Mouse (Mus musculus) central nervous system, embryonic 18 days (tissue): Measurements from ENCODE around the gene Gm26566. TPM values are rescaled to one million over a fixed set of nuclear protein-coding genes. Genes with fewer than 3 reads are reported as not detected.

Source experiments
- polyA plus RNA-seq: library from polyadenylated mRNA; depleted of rRNA; stranded (reverse); fragments of >200 nt; gene quantifications from 2 replicates; pipeline ENCODE4 v1.2.3, GENCODE M21; 2012; rRNA removed

Gene Gm26566
- polyA plus RNA-seq: 1.9 and 2.1 TPM in 2 replicates

DNA sequence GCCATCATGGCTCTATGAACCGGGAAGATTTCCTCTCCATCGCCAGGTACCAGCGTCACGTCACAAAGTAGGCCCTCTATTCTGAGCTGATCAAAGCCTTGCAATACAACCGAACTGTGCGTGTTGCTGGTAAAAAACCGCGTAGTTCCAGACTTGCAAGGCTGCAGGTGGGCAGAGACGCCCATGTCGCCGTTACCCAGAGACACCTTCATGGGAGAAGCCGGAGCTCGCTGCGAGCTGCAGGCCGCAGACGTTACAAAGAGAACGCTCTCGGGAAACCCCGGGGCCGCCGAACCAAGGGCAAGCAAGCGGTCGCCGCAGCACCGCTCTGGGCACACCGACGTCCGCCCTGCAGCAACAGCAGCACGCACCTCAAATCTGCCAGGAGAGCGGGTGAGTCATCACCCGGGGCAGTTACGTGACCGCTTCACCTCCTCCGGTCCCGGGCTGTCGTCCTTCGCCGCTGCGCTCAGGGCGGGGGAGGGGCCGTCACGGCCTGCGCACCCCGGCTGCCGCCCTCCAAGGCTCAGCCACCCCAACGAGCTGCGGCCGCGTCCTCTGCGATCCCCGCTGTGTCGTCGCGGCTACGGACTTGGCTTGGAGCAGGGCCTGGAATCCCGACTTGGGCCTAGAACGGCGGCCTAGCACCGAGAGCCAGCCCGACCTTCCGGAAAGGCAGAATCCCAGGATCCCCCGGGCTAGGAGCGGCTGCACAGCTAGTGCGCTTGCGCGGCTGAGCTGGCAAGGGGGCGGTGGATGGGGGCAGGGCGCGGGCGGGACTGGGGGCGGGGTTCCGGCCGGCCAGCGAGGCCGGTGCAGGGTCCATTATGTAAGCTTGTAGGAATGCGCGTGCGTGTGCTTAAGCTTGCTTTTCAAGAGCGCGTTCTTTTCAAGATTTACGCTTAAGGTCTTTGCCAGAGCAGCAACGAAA, at the start of gene Gm26566, which contains the start of gene Klhl9:
Gene Gm26566, plus strand, starts transcription at position 15 of the 931 bp plus-strand sequence.
Gene Klhl9, minus strand, starts transcription at position 675 of the 931 bp plus-strand sequence.

DNA sequence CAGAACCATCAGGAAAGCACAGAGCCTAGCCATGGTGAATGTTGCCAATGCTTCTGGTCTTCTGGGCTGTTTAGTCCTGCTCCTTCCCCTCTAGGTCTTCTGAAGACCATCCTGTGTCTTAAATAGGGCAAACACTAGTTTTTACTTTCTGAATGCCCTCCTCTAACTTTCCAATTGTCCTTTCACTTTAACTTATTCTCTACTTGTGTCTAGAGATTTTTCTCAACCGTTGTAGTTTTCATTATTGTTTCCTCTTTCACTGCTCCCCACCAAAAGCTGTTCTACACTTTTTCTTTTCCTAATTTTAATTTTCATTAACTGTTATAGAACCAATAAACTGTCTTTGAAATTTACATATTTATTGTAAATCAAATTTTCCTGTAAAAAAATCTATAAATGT, 44.8 kb upstream of the Gm26566 start, which contains the start of gene Ifna16:
Gene Ifna16, minus strand, starts transcription at position 101 of the 400 bp plus-strand sequence.

DNA sequence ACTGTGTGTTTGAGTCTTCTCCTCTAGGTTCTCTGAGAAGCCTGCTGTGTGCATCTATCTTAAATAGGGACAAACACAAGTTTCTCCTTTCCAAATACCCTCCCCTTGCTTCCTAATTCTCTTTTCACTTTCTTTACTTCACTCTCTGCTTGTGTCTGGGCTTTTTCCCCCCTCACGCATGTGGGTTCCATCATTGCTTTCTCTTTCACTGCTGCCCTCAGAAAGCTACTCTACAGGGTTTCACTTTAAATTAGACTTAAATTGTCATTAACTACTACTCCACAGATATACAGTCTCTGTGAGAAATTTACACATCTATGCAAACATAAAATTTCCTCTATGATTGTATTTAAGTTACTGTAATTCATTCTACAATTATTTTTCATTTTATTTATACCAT, 37.8 kb upstream of the Gm26566 start, which contains the start of gene Ifna2:
Gene Ifna2, minus strand, starts transcription at position 101 of the 400 bp plus-strand sequence.

DNA sequence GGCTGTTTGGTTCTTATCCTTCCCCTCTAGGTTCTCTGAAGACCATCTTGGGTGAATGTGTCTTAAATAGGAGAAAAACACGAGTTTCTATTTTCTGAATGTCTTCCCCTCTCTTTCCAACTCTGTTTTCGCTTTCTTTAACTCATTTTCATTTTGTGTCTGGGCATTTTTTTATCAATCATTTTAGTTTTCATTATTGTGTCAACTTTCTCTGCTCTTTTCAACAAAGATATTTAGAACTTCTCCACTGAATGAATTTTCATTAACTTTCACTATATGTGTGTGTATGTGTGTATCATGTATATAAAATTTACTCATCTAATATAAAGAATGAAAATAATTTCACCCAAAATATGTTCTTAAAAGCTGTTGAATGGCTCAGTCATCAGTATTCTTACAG, 30.3 kb upstream of the Gm26566 start, which contains the start of gene Ifnab:
Gene Ifnab, minus strand, starts transcription at position 101 of the 400 bp plus-strand sequence.

DNA sequence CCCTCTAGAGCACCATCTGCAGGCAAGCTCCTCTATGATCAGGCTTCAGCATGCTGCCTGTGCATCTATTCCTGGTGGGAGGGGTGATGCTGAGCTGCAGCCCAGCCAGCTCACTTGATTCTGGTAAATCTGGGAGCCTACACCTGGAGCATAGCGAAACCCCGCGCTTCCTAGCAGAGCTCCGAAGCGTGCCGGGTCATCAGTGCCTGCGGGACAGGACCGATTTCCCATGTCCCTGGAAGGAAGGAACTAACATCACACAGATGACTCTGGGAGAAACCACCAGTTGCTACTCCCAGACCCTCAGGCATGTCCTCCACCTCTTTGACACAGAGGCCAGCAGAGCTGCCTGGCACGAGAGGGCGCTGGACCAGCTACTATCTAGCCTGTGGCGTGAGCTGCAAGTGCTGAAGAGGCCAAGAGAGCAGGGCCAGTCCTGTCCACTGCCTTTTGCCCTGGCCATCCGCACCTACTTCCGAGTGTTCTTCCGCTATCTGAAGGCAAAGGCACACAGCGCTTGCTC, 33.3 kb downstream of the Gm26566 start, which contains the start of gene Gm13271:
Gene Gm13271, plus strand, starts transcription at position 51 of the 523 bp plus-strand sequence.

DNA sequence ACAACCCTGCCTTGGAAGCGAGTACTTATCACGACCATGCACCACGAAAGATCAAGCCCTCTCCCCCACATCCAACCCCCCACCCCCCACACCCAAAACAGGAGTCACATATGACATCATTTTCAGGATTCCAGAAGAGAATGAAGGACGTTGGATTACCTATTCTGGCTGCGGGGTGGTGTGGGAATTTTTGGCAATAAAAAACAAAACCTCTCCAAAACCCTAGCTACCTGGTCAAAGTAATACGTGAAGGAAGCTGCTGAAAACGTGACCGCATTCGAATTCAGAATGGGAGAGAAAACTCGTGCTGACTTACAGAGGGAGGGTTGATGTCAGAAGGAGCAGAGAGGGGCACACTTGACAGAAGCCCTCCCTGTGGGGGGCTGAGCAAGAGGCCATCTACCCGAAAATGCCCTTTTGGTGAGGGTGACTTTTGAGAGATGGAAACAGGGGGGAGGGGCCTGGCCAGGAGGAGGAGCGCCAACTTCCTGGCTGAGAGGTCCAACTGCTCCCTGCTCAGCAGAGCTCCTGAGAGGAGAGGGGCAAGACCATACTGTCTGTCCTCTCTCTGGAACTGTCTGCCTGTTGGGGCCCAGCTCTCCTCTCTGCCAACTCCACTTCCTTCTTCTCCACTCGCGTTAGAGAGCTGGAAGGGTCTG, 38.1 kb downstream of the Gm26566 start, which contains the start of gene Gm13283:
Gene Gm13283, plus strand, starts transcription at position 510 of the 659 bp plus-strand sequence.

Other genes with a start within 250 kb of the Gm26566 start
- not detected in 2 replicates for gene Ifnb1, start 199.0 kb upstream of the Gm26566 start, polyA plus RNA-seq
- gene Ifna15, start 163.6 kb upstream of the Gm26566 start, polyA plus RNA-seq: not detected in 2 replicates
- not detected in 2 replicates for gene Ifna14, start 150.0 kb upstream of the Gm26566 start, polyA plus RNA-seq
- not detected in 2 replicates for gene Ifna9, start 129.4 kb upstream of the Gm26566 start, polyA plus RNA-seq
- gene Ifna12, start 118.4 kb upstream of the Gm26566 start, polyA plus RNA-seq: not detected in 2 replicates
- gene C87499, start 87.4 kb upstream of the Gm26566 start, polyA plus RNA-seq: not detected in 2 replicates
- not detected in 2 replicates for gene Ifna13, start 77.3 kb upstream of the Gm26566 start, polyA plus RNA-seq
- not detected in 2 replicates for gene Ifna16, start 44.9 kb upstream of the Gm26566 start, polyA plus RNA-seq
- gene Ifna2, start 37.9 kb upstream of the Gm26566 start, polyA plus RNA-seq: not detected in 2 replicates
- not detected in 2 replicates for gene Ifnab, start 30.4 kb upstream of the Gm26566 start, polyA plus RNA-seq
- gene Klhl9, start 660 bp downstream of the Gm26566 start, polyA plus RNA-seq: 48.0 and 49.2 TPM in 2 replicates
- not detected in 2 replicates for gene Gm13271, start 33.1 kb downstream of the Gm26566 start, polyA plus RNA-seq
- 0.04 TPM in 1 of 2 replicates, not detected in the other for gene Gm13283, start 38.3 kb downstream of the Gm26566 start, polyA plus RNA-seq
- gene Gm13290, start 52.0 kb downstream of the Gm26566 start, polyA plus RNA-seq: not detected in 2 replicates
- gene Gm13289, start 55.1 kb downstream of the Gm26566 start, polyA plus RNA-seq: not detected in 2 replicates
- gene Gm13272, start 58.0 kb downstream of the Gm26566 start, polyA plus RNA-seq: not detected in 2 replicates
- not detected in 2 replicates for gene Ifnz, start 60.3 kb downstream of the Gm26566 start, polyA plus RNA-seq
- gene Gm13276, start 63.9 kb downstream of the Gm26566 start, polyA plus RNA-seq: not detected in 2 replicates
- gene Gm13277, start 66.8 kb downstream of the Gm26566 start, polyA plus RNA-seq: not detected in 2 replicates
- not detected in 2 replicates for gene Gm13278, start 69.7 kb downstream of the Gm26566 start, polyA plus RNA-seq
- gene Gm13275, start 72.7 kb downstream of the Gm26566 start, polyA plus RNA-seq: not detected in 2 replicates
- not detected in 2 replicates for gene Gm13279, start 75.6 kb downstream of the Gm26566 start, polyA plus RNA-seq
- gene Gm13285, start 77.9 kb downstream of the Gm26566 start, polyA plus RNA-seq: not detected in 2 replicates
- gene Gm13287, start 81.4 kb downstream of the Gm26566 start, polyA plus RNA-seq: not detected in 2 replicates
- not detected in 2 replicates for gene Gm13288, start 83.7 kb downstream of the Gm26566 start, polyA plus RNA-seq
- gene Ifna7, start 94.4 kb downstream of the Gm26566 start, polyA plus RNA-seq: not detected in 2 replicates
- not detected in 2 replicates for gene Ifna11, start 98.2 kb downstream of the Gm26566 start, polyA plus RNA-seq
- not detected in 2 replicates for gene Ifna6, start 105.6 kb downstream of the Gm26566 start, polyA plus RNA-seq
- not detected in 2 replicates for gene Ifna5, start 113.7 kb downstream of the Gm26566 start, polyA plus RNA-seq
- gene Ifna4, start 120.1 kb downstream of the Gm26566 start, polyA plus RNA-seq: not detected in 2 replicates
- gene Ifna1, start 128.3 kb downstream of the Gm26566 start, polyA plus RNA-seq: not detected in 2 replicates
- gene Ifne, start 158.4 kb downstream of the Gm26566 start, polyA plus RNA-seq: not detected in 2 replicates